Mouse (Mus musculus) spleen, postnatal 0 days (tissue): ENCODE results near the gene Synj1. TPM values are rescaled to one million over a fixed set of nuclear protein-coding genes. Genes with fewer than 3 reads are reported as not detected.

Source experiments
- polyA plus RNA-seq: library from polyadenylated mRNA; unstranded; fragments of >200 nt; fragmentation: Nextera tagmentation; extraction: Ambion mirVana; gene quantifications from 2 replicates; pipeline ENCODE4 v1.2.1, GENCODE M21; 2015

Synj1 gene
- 22.5 and 22.6 TPM in 2 replicates for polyA plus RNA-seq

GRCm38 (mm10) chr16:91011021-91011683 lies at the start of gene Synj1:
Gene Synj1 (minus strand): TSS chr16:91011308.

GRCm38 (mm10) chr16:91044270-91045182 lies 33.4 kb upstream of the Synj1 start, which contains the start of gene Paxbp1:
Gene Paxbp1 (minus strand): TSS chr16:91044543.

GRCm38 (mm10) chr16:90934687-90935328 lies 76.3 kb downstream of the Synj1 start, which contains the start of gene Cfap298:
Gene Cfap298 (minus strand): TSS chr16:90935114.

Other genes starting within 250 kb of the Synj1 start
- gene Urb1, start 200.9 kb downstream of the Synj1 start, polyA plus RNA-seq = 5.1 and 5.5 TPM in 2 replicates
- gene Eva1c, start 184.6 kb downstream of the Synj1 start, polyA plus RNA-seq = 0.77 and 0.81 TPM in 2 replicates
- 25.9 and 30.3 TPM in 2 replicates for gene Cfap298, start 76.2 kb downstream of the Synj1 start, polyA plus RNA-seq
- gene Paxbp1, start 33.2 kb upstream of the Synj1 start, polyA plus RNA-seq = 27.7 and 30.4 TPM in 2 replicates
- 0.05 TPM in 1 of 2 replicates, not detected in the other for gene 4932438H23Rik, start 83.8 kb upstream of the Synj1 start, polyA plus RNA-seq
- not detected in 2 replicates for gene Olig2, start 214.1 kb upstream of the Synj1 start, polyA plus RNA-seq